Mouse (Mus musculus): ENCODE measurements at regions not wholly inside any gene's neighbourhood (a gene's known extent, or its start where the extent isn't known, plus 50 kb on each side); places are given as distances from the start of the nearest gene placed in this dataset.

DNA sequence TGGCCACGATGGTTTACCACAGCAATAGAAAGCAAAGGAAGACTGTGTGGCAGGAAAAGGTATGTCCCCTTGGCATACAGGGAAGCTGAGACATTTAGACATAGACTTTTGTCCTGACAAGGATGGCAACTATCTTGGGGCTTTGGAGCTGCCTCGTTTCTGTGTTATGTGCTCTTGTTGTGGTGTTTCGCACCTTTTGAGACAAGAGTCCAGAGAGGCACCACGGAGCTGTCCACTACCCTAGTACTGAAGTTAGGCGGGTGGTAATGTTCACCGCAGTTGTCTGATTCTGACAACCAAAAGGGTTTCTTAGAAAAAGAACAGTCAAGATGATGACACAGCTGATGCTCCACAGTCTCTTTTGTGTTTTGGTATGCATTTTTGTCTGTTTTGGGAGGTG, 90.9 kb upstream of the Got2 start:
- no peak for TF ChIP-seq GATA1 (IDR thresholded peaks at IDR 0.05; ENCODE audit: borderline replicate concordance, low read length)
- TF ChIP-seq FLI1 (IDR thresholded peaks at IDR 0.05; ENCODE audit: low read length) = no peak
